Mouse (Mus musculus): Measurements from ENCODE around the gene Rnaseh2a. TPM values are rescaled to one million over a fixed set of nuclear protein-coding genes. Genes with fewer than 3 reads are reported as not detected.

The Rnaseh2a gene
- polyA plus RNA-seq, 1 experiment = 39.7 TPM

GRCm38 (mm10) chr8:84970135-84970790 is 696 bp upstream of the Rnaseh2a start:
- no peak for DNase-seq (ENCODE audit: extremely low spot score in 1 of 2, low spot score in 1 of 2)

- no peak for DNase-seq (ENCODE audit: extremely low spot score in 1 of 2, low spot score in 1 of 2)
These were observed 917 bp downstream of the Rnaseh2a start for GRCm38 (mm10) chr8:84968650-84969049.

GRCm38 (mm10) chr8:84967532-84968304 is 1.8 kb downstream of the Rnaseh2a start:
- DNase-seq (ENCODE audit: extremely low spot score in 1 of 2, low spot score in 1 of 2) = no peak

- no peak for DNase-seq (ENCODE audit: extremely low spot score in 1 of 2, low spot score in 1 of 2)
These were observed 3.0 kb downstream of the Rnaseh2a start for GRCm38 (mm10) chr8:84966603-84967002.

GRCm38 (mm10) chr8:84965731-84966291 is 3.8 kb downstream of the Rnaseh2a start:
- DNase-seq (ENCODE audit: extremely low spot score in 1 of 2, low spot score in 1 of 2) = peak; percentile 93 to 95

- no peak for DNase-seq (ENCODE audit: extremely low spot score in 1 of 2, low spot score in 1 of 2)
These were observed 5.6 kb downstream of the Rnaseh2a start for GRCm38 (mm10) chr8:84963952-84964351.

- no peak for DNase-seq (ENCODE audit: extremely low spot score in 1 of 2, low spot score in 1 of 2)
These were observed 9.8 kb downstream of the Rnaseh2a start for GRCm38 (mm10) chr8:84959811-84960210.

GRCm38 (mm10) chr8:84956768-84957167 is 12.8 kb downstream of the Rnaseh2a start:
- DNase-seq (ENCODE audit: extremely low spot score in 1 of 2, low spot score in 1 of 2) = peak in 1 of 2 experiments; percentile 91

GRCm38 (mm10) chr8:84952612-84953255 is 16.8 kb downstream of the Rnaseh2a start:
- DNase-seq (ENCODE audit: extremely low spot score in 1 of 2, low spot score in 1 of 2) = no peak

- no peak for DNase-seq (ENCODE audit: extremely low spot score in 1 of 2, low spot score in 1 of 2)
These were observed 19.8 kb downstream of the Rnaseh2a start for GRCm38 (mm10) chr8:84949753-84950152.

GRCm38 (mm10) chr8:84947241-84947545 is 22.4 kb downstream of the Rnaseh2a start:
- no peak for DNase-seq (ENCODE audit: extremely low spot score in 1 of 2, low spot score in 1 of 2)

GRCm38 (mm10) chr8:84946528-84947240 is 22.9 kb downstream of the Rnaseh2a start, which contains the start of gene Rtbdn:
Gene Rtbdn, plus strand, starts transcription at chr8:84946991.
- no peak for DNase-seq (ENCODE audit: extremely low spot score in 1 of 2, low spot score in 1 of 2)

- peak in 1 of 2 experiments; percentile 48 for DNase-seq (ENCODE audit: extremely low spot score in 1 of 2, low spot score in 1 of 2)
These were observed 23.7 kb downstream of the Rnaseh2a start for GRCm38 (mm10) chr8:84945633-84946527.

GRCm38 (mm10) chr8:84945235-84945632 is 24.3 kb downstream of the Rnaseh2a start:
- peak; percentile 77 to 85 for DNase-seq (ENCODE audit: extremely low spot score in 1 of 2, low spot score in 1 of 2)

GRCm38 (mm10) chr8:84944478-84945160 is 24.9 kb downstream of the Rnaseh2a start:
- peak; percentile 57 to 82 for DNase-seq (ENCODE audit: extremely low spot score in 1 of 2, low spot score in 1 of 2)

GRCm38 (mm10) chr8:84943699-84944098 is 25.9 kb downstream of the Rnaseh2a start:
- no peak for DNase-seq (ENCODE audit: extremely low spot score in 1 of 2, low spot score in 1 of 2)

- no peak for DNase-seq (ENCODE audit: extremely low spot score in 1 of 2, low spot score in 1 of 2)
These were observed 31.7 kb downstream of the Rnaseh2a start for GRCm38 (mm10) chr8:84937620-84938485.

- DNase-seq (ENCODE audit: extremely low spot score in 1 of 2, low spot score in 1 of 2) = peak in 1 of 2 experiments; percentile 72
These were observed 32.5 kb downstream of the Rnaseh2a start, which contains the start of gene Mast1 for GRCm38 (mm10) chr8:84936962-84937546. Gene Mast1, minus strand, starts transcription at chr8:84937359.

Data from frontal cortex, adult 2 months (tissue).